Mouse (Mus musculus): ENCODE measurements at regions not wholly inside any gene's neighbourhood (a gene's known extent, or its start where the extent isn't known, plus 50 kb on each side); places are given as distances from the start of the nearest gene placed in this dataset.
A peak's percentile ranks its signal among the peaks of the same experiment; 100 is the strongest.

GRCm38 (mm10) chr7:70512354-70512753 is 145.8 kb upstream of the Nr2f2 start:
- no peak for DNase-seq
- intact Hi-C loops (cut with DNase I), result no loop called here

- intact Hi-C loops (cut with DNase I), result no loop called here
- DNase-seq, result peak; percentile 6 to 13
Observed at GRCm38 (mm10) chr7:70505671-70506181, 139.2 kb upstream of the Nr2f2 start.

GRCm38 (mm10) chr7:70501821-70502220 is 135.3 kb upstream of the Nr2f2 start:
- intact Hi-C loops (cut with DNase I), result no loop called here
- no peak for DNase-seq

- no peak for DNase-seq
- intact Hi-C loops (cut with DNase I), result no loop called here
Observed at GRCm38 (mm10) chr7:70496541-70497154, 130.1 kb upstream of the Nr2f2 start.

GRCm38 (mm10) chr7:70484201-70484600 is 117.7 kb upstream of the Nr2f2 start:
- DNase-seq, result no peak
- intact Hi-C loops (cut with DNase I), result no loop called here

GRCm38 (mm10) chr7:70483536-70483935 is 117.0 kb upstream of the Nr2f2 start:
- intact Hi-C loops (cut with DNase I), result no loop called here
- DNase-seq, result no peak

- DNase-seq, result no peak
- intact Hi-C loops (cut with DNase I), result no loop called here
Observed at GRCm38 (mm10) chr7:70481880-70482279, 115.3 kb upstream of the Nr2f2 start.

- no peak for DNase-seq
- intact Hi-C loops (cut with DNase I), result no loop called here
Observed at GRCm38 (mm10) chr7:70472786-70473185, 106.3 kb upstream of the Nr2f2 start.

GRCm38 (mm10) chr7:70470557-70470956 is 104.0 kb upstream of the Nr2f2 start:
- intact Hi-C loops (cut with DNase I), result no loop called here
- no peak for DNase-seq

- intact Hi-C loops (cut with DNase I), result no loop called here
- no peak for DNase-seq
Observed at GRCm38 (mm10) chr7:70462131-70462530, 95.6 kb upstream of the Nr2f2 start.

- no peak for DNase-seq
- intact Hi-C loops (cut with DNase I), result no loop called here
Observed at GRCm38 (mm10) chr7:70454525-70454924, 88.0 kb upstream of the Nr2f2 start.

- intact Hi-C loops (cut with DNase I), result no loop called here
- DNase-seq, result no peak
Observed at GRCm38 (mm10) chr7:70452816-70453215, 86.3 kb upstream of the Nr2f2 start.

GRCm38 (mm10) chr7:70438908-70439307 is 72.4 kb upstream of the Nr2f2 start:
- intact Hi-C loops (cut with DNase I), result no loop called here
- DNase-seq, result no peak

GRCm38 (mm10) chr7:70433838-70434237 is 67.3 kb upstream of the Nr2f2 start:
- intact Hi-C loops (cut with DNase I), result no loop called here
- DNase-seq, result no peak

GRCm38 (mm10) chr7:70433358-70433757 is 66.8 kb upstream of the Nr2f2 start:
- intact Hi-C loops (cut with DNase I), result no loop called here
- no peak for DNase-seq

GRCm38 (mm10) chr7:70431712-70432111 is 65.2 kb upstream of the Nr2f2 start:
- no peak for DNase-seq
- intact Hi-C loops (cut with DNase I), result no loop called here

- intact Hi-C loops (cut with DNase I), result no loop called here
- no peak for DNase-seq
Observed at GRCm38 (mm10) chr7:70429326-70429725, 62.8 kb upstream of the Nr2f2 start.

GRCm38 (mm10) chr7:70424231-70424620 is 57.7 kb upstream of the Nr2f2 start:
- DNase-seq, result no peak
- intact Hi-C loops (cut with DNase I), result no loop called here

GRCm38 (mm10) chr7:70423524-70424230 is 57.1 kb upstream of the Nr2f2 start:
- intact Hi-C loops (cut with DNase I), result no loop called here

GRCm38 (mm10) chr7:70416185-70416941 is 49.8 kb upstream of the Nr2f2 start:
- intact Hi-C loops (cut with DNase I), result no loop called here
- DNase-seq, result no peak

More at GRCm38 (mm10) chr7:70423524-70424230, 57.1 kb upstream of the Nr2f2 start:
- DNase-seq, result no peak
